Mouse (Mus musculus) stomach, embryonic 14.5 days (tissue): ENCODE results near the gene Tceal5. TPM values are rescaled to one million over a fixed set of nuclear protein-coding genes. Genes with fewer than 3 reads are reported as not detected.
"Not testable (repeated sequence)": the region's sequence is repeated elsewhere in the genome, so short reads cannot be mapped to it uniquely, and the experiment has no call there.

ENCODE experiments used
- ATAC-seq: fragments of 200-750 bp; cut with Nextera tagmentation; 2 replicates; pipeline ENCODE4 v1.8.0; 2017; ENCODE audit warnings: low read depth, moderate TSS enrichment; ENCODE audit not compliant: insufficient number of reproducible peaks, insufficient read depth, low FRiP score
- H3K27ac ChIP-seq: fragments of 300-500 bp; sonication (generic); 2 replicates; pipeline ENCODE4 v1.5.1; 2014; ENCODE audit warnings: mild to moderate bottlenecking, low read length, moderate library complexity, mixed read lengths
- H3K27me3 ChIP-seq: fragments of 300-500 bp; sonication (generic); 2 replicates; pipeline ENCODE4 v1.6.1; 2014; ENCODE audit warnings: low read length, control low read depth, mixed read lengths; ENCODE audit not compliant: control insufficient read depth, insufficient read depth
- H3K36me3 ChIP-seq: fragments of 300-500 bp; sonication (generic); 2 replicates; pipeline ENCODE4 v1.6.1; 2014; ENCODE audit warnings: mild to moderate bottlenecking, control low read depth, low read length, moderate library complexity, mixed read lengths; ENCODE audit not compliant: control insufficient read depth, insufficient read depth
- H3K4me1 ChIP-seq: fragments of 300-500 bp; sonication (generic); 2 replicates; pipeline ENCODE4 v1.6.1; 2014; ENCODE audit warnings: low read length, control low read depth, mixed read lengths; ENCODE audit not compliant: control insufficient read depth, insufficient read depth
- H3K4me2 ChIP-seq: fragments of 300-500 bp; sonication (generic); replicated peaks from 2 replicates; pipeline ENCODE4 v1.6.1; 2014; ENCODE audit warnings: low read depth, low read length, control low read depth
- H3K4me3 ChIP-seq: fragments of 300-500 bp; sonication (generic); 2 replicates; pipeline ENCODE4 v1.5.1; 2014; ENCODE audit warnings: low read depth, low read length, control low read depth
- H3K9ac ChIP-seq: fragments of 300-500 bp; sonication (generic); replicated peaks from 2 replicates; pipeline ENCODE4 v1.6.1; 2014; ENCODE audit warnings: low read depth, mild to moderate bottlenecking, control low read depth, low read length, moderate library complexity, mixed read lengths
- H3K9me3 ChIP-seq: fragments of 300-500 bp; sonication (generic); 2 replicates; pipeline ENCODE4 v1.6.1; 2016; ENCODE audit warnings: low read depth, low read length, control low read depth; ENCODE audit not compliant: control insufficient read depth
- WGBS: fragments of 180-500 bp; shearing (Covaris S2); extraction: QIAGEN DNeasy Blood & Tissue Kit; methylation state at CpG from one replicate; pipeline ENCODE4 v1.1.7; 2014; 5-methylcytosine and 5-hydroxymethylcytosine counted together
- polyA plus RNA-seq: library from polyadenylated mRNA; unstranded; fragments of >200 nt; fragmentation: Nextera tagmentation; extraction: Ambion mirVana; gene quantifications from 2 replicates; pipeline ENCODE4 v1.2.1, GENCODE M21; 2014

Gene Tceal5
- polyA plus RNA-seq, 1 experiment from 2014 or later = 1.6 TPM

DNA sequence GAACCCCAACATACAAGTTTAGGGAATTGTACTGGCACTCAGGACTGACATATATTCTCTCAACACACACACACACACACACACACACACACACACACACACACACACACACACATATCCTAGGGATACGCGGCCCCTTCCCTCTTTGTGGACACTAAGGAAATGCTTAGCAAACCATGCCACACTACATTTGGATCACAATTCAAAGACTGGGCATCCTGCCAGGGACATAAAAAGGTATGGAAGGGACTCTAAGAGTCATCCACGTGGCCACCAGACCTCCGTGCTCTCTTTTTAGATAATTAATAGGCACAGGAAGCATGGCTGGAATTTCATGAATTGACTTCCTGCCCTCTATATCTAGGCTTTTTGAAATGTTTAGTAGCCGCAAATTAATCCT, 24.1 kb upstream of the Tceal5 start:
- 57% methylated on average over 5 of the region's 5 CpGs for WGBS
- ATAC-seq = no peak
- no peaks in the 10 kb centered on the region for H3K27me3 ChIP-seq

GRCm38 (mm10) chrX:136223714-136224113, 20.0 kb upstream of the Tceal5 start:
- H3K4me1 ChIP-seq = no peaks in the 10 kb centered on the region
- H3K9ac ChIP-seq = no peak overlapping the region
- no peak overlapping the region for H3K4me3 ChIP-seq
- ATAC-seq = no peak
- H3K9me3 ChIP-seq = no peaks in the 10 kb centered on the region
- H3K36me3 ChIP-seq = no peaks in the 10 kb centered on the region
- H3K4me2 ChIP-seq = no peak overlapping the region
- H3K27ac ChIP-seq = no peak overlapping the region
- 70% methylated on average over 6 of the region's 6 CpGs for WGBS
- H3K27me3 ChIP-seq = no peaks in the 10 kb centered on the region

More for the DNA sequence above, 24.1 kb upstream of the Tceal5 start:
- H3K4me2 ChIP-seq = no peak overlapping the region
- H3K36me3 ChIP-seq = no peaks in the 10 kb centered on the region
- H3K27ac ChIP-seq = no peak overlapping the region
- no peaks in the 10 kb centered on the region for H3K9me3 ChIP-seq
- no peaks in the 10 kb centered on the region for H3K4me1 ChIP-seq
- no peak overlapping the region for H3K4me3 ChIP-seq
- H3K9ac ChIP-seq = no peak overlapping the region

- Histone ChIP-seq H3K4me3 (no peak overlapping the region), H3K9ac (no peak overlapping the region), H3K27me3 (no peaks in the 10 kb centered on the region), H3K9me3 (no peaks in the 10 kb centered on the region), H3K27ac (no peak overlapping the region), H3K4me2 (no peak overlapping the region), H3K4me1 (no peaks in the 10 kb centered on the region), H3K36me3 (no peaks in the 10 kb centered on the region)
- 53% methylated on average over 1 of the region's 1 CpGs for WGBS
- ATAC-seq = no peak
These were observed 12.6 kb upstream of the Tceal5 start for GRCm38 (mm10) chrX:136216303-136216702.

DNA sequence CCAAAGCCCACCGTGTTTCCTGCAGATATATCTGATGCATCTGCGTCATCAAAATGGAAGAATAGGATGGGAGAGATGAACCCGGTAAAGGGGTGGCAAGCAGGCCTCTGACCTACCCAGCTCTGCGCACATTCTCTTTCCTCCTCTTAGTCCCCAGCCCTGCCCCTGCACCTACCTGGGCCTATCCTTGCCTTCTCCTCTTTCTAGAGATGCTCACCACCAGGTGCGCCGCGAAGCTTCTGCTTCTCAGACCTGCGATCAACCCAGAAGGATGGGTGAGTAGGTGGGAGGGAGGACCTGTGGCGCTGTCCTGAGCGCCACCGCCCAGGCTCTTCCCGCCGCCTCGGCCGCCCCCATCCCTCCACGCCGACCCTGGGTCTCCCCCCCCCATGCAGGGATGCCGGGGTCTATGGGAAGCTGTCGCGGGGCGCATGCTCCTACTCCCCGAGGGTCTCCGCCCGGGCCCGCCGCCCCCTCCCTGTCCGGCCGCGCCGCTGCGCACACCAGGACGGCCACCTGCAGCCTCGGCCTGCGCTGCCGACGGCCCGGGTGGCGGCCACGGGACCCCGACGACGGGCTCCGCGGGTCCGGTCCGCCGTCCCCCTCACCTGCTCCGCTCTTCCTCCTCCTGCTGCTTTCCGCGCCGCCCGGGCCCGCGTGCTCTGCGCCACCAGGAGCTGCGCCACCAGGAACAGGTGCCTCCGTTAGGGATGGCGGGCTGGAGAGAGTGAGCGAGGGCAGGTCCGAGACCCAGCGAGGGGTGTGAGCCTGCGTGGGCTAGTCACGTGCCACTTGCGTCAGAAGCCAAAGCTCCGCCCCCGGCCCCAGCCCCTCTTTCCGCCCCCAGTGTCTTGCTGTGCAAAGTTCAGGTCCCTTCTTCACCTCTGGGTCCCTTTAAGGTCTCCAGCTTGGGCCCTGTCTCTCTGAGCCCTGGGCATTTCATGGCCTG, 11.3 kb upstream of the Tceal5 start, which contains the start of the genes Tceal7 and Bex1:
TSS of gene Tceal7 (plus strand) at position 51 of the 949 bp plus-strand sequence.
TSS of gene Bex1 (minus strand) at position 785 of the 949 bp plus-strand sequence.
- not testable (repeated sequence) for H3K9me3 ChIP-seq, H3K27me3 ChIP-seq, H3K9ac ChIP-seq, H3K4me1 ChIP-seq, H3K27ac ChIP-seq, H3K36me3 ChIP-seq
- Histone ChIP-seq H3K4me3 (peak within 1 kb of the TSS; percentile 17; the same call in 1 of the 2 replicates), H3K4me2 (peak within 1 kb of the TSS; percentile 28; the same call in 1 of the 2 replicates)
- peak; percentile 91 for ATAC-seq
- 21% methylated on average over 6 of the region's 67 CpGs for WGBS

DNA sequence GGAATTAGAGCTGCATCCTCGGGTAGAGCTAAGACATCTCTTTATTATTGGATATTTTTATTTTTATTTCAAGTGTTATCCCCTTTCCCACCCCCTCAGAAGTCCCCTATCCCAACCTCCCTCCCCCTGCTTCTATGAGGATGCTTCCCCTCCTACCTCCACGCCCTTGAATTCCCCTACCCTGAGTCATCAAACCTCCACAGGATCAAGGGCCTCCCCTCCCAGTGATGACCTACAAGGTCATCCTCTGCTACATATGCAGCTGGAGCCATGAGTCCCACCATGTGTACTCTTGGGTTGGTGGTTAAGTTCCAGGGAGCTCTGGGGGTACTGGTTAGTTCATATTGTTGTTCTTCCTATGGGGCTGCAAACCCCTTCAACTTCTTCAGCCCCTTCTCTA, 9.7 kb upstream of the Tceal5 start:
- H3K36me3 ChIP-seq = no peaks in the 10 kb centered on the region
- WGBS = 53% methylated on average over 2 of the region's 2 CpGs
- H3K27ac ChIP-seq = no peak overlapping the region
- H3K4me1 ChIP-seq = no peaks in the 10 kb centered on the region
- H3K27me3 ChIP-seq = no peaks in the 10 kb centered on the region
- H3K4me3 ChIP-seq = no peak overlapping the region
- H3K9ac ChIP-seq = no peak overlapping the region
- H3K9me3 ChIP-seq = no peaks in the 10 kb centered on the region
- no peak overlapping the region for H3K4me2 ChIP-seq
- no peak for ATAC-seq

GRCm38 (mm10) chrX:136204406-136204805, 730 bp upstream of the Tceal5 start:
- ATAC-seq = no peak
- no peak overlapping the region for H3K4me2 ChIP-seq
- no peak overlapping the region for H3K27ac ChIP-seq
- no peaks in the 10 kb centered on the region for H3K4me1 ChIP-seq
- no peaks in the 10 kb centered on the region for H3K36me3 ChIP-seq
- no peaks in the 10 kb centered on the region for H3K27me3 ChIP-seq
- no peak overlapping the region for H3K4me3 ChIP-seq
- H3K9me3 ChIP-seq = no peaks in the 10 kb centered on the region
- no peak overlapping the region for H3K9ac ChIP-seq
- WGBS = 78% methylated on average over 6 of the region's 6 CpGs

DNA sequence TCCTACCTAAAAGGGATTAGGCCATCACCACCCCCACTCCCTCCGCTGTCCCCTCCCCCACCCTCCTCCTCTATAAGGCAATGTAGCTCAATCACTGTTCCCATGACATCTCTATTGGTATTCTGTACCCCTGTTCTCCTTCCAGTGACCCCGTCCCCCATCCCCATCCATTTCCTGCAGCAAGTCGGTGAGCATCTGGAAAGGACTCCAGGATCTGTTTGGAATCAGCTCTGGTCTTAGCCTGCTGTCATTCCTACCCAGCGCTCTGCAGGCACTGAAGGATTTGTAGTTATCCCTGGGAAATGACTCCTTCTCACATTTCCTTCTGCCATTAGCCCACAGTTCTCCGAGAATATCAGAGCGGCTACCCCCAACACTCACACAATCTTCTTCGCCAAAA, 419 bp downstream of the Tceal5 start:
- 20% methylated on average over 7 of the region's 7 CpGs for WGBS
- no peaks in the 10 kb centered on the region for H3K27me3 ChIP-seq
- H3K4me3 ChIP-seq = peak overlapping the region; percentile 31
- H3K27ac ChIP-seq = no peak overlapping the region
- H3K9ac ChIP-seq = no peak overlapping the region
- no peaks in the 10 kb centered on the region for H3K4me1 ChIP-seq
- no peaks in the 10 kb centered on the region for H3K36me3 ChIP-seq
- H3K4me2 ChIP-seq = peak overlapping the region; percentile 44
- ATAC-seq = 0 out of 2 replicates have a peak, but pooled peaks have one; percentile 28
- H3K9me3 ChIP-seq = no peaks in the 10 kb centered on the region

- Histone ChIP-seq H3K4me3 (no peak overlapping the region), H3K9me3 (no peaks in the 10 kb centered on the region), H3K27me3 (no peaks in the 10 kb centered on the region), H3K4me1 (no peaks in the 10 kb centered on the region), H3K4me2 (no peak overlapping the region), H3K9ac (no peak overlapping the region), H3K27ac (no peak overlapping the region), H3K36me3 (no peaks in the 10 kb centered on the region)
- ATAC-seq = no peak
- 54% methylated on average over 1 of the region's 1 CpGs for WGBS
These were observed 6.8 kb downstream of the Tceal5 start for GRCm38 (mm10) chrX:136196873-136197272.
